Mouse (Mus musculus) fat pad, adult 2 months (tissue): ENCODE measurements at regions not wholly inside any gene's neighbourhood (a gene's known extent, or its start where the extent isn't known, plus 50 kb on each side); places are given as distances from the start of the nearest gene placed in this dataset.

Source experiments
- DNase-seq: peaks from one replicate; pipeline ENCODE4 v3.0.0-alpha.2; 2011; ENCODE audit warnings: low read depth, low spot score; ENCODE audit errors: extremely low read depth

DNA sequence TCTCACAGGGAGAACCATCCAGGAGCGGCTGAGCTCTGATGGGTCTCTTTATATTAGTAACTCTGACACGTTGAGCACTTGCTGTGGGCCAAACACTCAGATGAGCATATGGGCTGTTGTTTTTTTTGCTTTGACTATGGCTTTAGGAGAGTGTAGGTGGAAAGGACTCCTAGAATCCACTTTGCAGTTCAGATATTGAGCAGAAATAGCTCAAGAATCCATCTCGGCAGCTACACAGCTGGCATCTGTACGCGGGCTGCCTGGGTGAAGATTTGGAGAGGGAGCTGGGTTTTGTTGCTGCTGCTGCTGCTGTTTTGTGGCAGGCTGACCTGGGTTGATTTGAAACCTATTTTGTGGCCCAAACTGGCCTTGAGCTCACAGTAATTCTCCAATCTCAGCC lies 281.0 kb downstream of the Rps24 start:
- DNase-seq = no peak

DNA sequence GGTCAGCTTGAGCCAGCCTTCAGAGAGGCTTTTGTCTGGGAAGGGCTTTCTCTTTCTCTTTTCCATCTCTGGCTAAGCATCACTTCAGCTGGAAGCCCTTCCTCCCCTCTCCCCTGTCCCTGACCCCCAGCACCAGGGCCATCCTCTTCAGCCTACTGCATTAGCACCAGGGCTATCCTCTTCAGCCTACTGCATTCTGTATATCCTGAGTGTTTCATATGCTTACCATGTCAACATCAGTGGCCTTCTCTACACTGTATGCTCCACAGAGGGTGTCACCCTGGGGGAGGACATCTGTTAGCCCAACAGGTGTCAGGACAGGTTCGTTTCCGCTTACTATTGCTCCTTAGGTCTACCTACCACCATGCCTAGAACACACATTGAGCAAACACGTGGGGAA lies 282.5 kb downstream of the Rps24 start:
- DNase-seq = no peak

DNA sequence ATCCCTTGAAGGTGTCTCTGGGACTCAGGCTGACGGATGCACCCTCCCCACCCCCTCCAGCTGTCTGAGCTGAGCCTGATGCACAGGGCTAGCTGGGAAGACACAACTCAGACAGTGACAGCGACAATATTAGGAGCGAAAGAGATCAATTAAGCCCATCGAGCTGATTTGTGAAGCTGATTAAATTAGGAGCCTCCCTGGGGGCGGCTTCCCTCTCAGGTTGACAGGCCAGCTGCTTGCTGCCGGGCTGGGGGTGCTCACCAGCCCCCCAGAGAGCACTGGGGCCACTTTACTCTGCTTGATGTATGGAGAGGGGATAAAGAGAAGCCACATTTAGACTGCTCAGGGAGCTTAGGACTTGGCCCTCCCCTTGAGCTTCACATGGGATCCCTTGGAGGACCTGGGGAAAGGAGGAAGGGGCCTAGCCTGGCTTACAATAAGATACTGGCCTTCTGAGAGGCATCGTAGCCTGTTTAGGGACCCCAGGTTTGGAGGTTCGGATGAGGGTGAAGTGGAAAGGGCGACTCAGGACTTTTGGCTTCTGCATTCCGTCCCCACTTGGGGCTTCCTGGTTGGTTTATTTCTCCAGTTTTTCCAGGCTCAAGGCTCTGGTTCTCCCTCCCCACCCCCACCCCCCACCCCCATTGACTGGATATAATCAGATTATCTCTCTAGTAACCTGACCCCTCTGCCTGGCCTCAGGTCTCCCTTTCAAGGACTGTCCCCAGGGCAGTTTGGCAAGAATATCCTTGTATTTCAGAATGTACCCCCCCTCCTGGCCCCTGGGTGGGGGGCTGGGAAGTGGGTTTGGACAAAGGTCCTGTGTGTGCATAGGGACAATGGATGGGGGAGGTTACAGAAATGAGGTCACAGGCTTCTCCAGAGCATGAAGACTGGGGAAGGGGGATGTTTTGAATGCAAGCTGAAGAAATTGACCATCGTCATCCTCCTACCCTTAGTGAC lies 283.4 kb downstream of the Rps24 start:
- no peak for DNase-seq

DNA sequence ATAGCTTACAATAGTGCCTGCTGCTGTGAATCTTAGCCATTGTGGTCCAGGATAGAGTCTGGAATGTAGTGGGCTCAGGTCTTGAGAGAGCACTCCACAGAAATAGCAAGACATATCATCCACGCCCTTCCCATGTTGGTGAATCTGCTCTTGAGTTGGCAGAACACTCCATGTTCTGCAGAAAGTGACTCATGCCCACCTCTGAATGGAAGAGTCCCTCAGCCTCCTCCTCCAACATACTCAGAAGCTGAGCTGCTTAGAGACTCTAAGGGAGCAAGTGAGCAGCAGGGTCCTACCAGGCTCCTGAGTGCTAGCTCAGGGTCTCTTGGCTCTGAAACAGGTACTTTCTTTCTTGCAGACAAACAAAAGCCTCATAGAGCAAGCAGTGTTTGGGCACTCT lies 284.7 kb downstream of the Rps24 start:
- no peak for DNase-seq

DNA sequence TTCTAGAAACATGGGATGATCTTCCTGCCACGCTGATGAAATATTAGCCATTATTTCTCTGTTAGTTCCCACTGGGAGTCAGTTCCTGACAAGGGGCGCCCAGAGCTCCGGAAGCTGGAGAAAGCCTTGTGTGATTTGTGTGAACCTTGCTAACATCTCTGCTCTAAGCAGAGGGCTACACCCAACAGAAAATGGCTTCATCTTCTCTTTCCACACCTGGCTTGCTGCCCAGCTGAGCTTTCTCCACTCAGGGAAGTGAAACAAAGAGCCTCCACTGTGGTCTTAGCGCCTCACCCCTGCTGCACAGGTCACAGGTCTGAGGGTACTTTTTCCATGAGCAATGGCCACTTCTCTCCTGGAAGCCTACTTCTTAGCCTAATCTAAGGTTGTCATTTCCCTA lies 285.2 kb downstream of the Rps24 start:
- DNase-seq = no peak

DNA sequence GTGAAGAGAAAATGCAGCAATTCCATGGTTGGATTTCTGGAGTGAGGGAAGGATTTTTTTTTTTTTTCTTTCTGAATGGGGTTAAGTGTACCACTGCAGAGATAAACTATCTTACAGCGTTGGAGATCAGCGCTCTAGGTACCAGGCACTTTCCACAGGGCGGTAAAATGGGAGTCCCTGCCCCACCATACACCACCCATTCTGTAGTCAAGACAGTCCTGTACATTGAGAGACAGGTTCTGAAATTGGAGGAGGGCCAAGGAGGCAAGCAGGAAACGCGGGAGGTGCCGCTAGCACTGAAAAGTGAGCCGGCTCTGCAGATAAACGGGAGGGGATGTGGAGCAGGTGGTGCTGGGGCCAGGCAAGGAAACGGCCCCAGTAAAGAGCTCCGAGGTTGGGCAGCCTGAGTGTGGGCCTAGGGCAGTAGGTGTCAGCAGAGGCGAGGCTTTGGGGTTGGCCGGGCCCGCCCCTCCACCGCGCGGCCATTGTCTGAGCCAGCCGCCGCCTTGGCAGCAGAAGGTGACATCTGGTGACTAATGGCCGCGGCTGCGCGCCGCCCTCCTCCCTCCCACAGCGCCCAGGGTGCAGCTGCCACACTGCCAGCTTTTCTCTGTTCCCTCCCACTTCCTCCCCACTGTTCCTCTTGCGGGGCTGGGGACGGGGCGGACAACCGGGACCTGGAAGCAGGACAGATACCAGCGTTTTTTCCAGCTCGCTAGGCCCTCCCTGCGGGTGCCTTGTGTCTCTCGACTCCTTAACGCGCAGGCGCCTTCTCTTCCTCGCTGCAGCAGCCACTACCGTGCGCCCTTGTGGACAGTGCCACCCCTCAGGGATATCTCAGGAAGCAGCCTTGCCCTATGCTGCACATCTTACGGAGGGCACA lies 292.1 kb downstream of the Rps24 start:
- peak; percentile 28 for DNase-seq

DNA sequence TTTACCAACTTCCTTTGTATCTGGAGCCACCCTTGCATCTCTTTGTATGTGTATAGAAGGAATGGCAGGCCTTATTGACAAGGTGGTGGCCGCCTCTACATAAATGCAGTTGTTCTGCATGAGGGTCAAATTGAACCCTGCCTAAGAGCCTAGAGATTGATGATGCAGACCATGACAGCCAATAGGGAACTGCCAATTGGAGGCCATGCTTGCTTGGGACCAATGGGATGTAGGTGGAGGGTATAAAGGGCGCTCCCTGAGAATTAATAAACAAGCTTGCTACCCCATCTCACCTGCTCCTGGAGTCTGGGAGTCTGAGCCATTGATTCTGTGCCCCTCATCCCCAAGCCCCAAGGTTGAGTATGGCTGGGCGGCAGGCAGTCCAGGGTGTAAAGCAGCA lies 294.7 kb downstream of the Rps24 start:
- DNase-seq = no peak

DNA sequence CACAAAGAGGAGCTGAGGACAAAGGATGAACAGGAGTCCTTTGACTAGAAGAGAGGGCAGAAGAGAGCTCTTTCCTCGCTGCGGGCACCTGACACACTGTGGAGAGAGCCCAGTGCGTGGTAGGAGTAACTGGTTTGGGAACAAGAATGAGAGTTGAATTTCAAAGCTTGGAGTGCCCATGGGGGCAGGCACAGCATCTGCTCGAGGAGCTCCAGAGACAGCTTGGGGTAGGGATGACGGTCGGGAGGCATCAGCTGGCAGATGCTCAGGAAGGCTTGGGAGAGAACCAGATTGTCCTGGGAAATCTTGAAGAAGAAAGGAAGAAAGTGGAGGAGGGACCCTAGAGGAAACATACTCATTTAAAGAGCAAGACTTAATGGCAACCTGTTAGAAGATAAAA lies 297.0 kb downstream of the Rps24 start:
- no peak for DNase-seq

DNA sequence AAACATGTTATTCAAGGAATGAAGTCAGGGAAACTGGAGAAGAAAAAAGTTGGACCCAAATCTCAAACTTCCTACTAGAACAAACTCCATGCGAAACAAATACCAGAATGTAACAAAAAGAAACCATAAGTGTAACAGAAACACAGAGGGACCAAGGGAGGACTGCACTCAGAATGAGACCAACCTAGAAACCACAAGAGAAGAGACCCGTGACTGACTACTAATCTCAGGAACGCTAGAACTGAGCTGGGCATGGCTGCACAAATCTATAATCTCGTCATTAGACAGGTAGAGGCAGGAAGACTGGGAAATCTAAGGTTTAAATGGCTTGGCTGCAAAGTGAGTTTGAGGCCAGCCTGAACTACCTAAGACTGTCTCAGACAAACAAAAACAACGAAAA lies 298.5 kb downstream of the Rps24 start:
- DNase-seq = no peak

DNA sequence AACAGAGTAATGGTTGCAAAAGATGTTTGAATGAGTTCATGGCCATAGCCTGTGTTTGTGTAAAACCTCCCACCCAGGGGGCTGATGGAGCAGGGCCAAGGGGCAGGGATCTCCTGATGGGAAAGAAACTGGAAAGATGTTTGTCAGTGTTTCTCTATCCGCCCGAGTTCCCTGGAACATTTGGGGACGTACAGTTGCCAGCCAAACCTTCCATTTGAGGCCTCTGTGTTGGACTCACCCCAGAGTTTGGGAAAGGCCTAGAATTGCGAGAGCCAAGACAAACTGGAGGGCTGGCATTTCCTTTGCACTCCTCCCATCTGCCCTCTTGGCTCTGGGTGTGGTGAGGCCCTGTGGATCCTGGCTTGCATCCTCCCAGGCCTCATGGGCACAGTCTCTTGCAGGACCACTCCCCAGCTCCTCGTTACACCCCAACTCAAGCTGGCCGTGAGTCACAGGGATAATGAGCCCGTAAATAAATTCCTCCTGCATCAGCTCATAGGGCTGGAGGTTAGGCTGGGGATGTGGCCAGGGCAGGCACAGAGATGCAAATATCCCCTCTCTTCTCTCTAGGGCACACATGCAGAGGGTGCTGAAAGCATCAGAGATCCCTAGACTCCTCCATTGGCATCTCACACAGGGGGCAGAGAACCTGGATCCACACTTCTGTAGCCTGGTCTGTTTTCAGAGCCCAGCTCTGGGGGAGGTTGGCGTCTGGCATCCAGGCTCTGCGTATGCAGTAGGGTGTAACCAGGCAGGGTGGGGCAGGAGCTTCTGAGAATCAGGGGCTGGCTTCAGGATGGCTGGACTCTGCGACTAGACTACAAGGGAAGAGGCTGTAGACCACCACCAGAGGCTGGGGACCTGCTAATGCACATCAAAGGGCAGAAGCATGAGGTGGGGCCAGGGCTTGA lies 306.7 kb downstream of the Rps24 start:
- DNase-seq = no peak

DNA sequence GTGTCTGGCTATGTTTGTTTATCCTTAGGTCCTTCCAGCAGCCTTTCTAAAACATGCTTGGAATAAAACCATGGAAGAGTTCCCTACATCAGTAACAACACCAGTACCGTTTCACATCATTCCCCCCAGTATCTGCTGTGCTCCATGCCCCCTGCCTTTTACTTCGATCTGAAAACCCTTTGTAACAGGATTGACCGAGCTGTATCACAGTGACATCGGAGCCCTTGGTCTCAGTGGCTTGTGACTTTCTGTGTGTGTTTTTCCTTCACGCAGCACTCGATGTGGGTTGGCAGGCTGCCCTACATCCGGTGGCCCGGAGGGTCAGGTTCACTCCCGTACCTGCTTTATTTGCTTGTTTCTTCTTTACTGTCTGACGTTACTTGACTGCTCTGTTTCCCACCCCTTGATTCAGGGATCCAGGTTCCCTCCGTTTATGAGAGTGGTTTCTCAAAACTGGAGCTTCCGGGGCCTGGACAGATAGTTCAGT lies 307.5 kb downstream of the Rps24 start:
- DNase-seq = no peak

DNA sequence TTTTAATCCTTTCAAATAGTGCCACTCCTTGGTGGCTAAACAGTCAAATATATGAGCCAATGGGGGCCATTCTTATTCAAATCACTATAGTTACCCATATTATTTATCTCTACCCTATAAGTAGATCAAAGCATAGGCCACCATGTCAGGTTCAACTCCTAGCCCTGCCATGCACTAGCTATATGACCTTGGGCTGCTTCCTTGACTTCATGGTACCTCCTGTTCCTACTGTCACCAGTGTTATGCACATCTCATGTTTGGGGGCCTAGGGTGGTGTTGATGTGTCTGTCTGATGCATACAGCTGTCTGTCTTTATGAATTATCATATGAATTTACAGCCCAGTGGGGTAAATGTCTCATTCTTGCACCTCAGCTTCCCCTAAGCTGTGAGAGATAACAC lies 310.6 kb downstream of the Rps24 start:
- no peak for DNase-seq

DNA sequence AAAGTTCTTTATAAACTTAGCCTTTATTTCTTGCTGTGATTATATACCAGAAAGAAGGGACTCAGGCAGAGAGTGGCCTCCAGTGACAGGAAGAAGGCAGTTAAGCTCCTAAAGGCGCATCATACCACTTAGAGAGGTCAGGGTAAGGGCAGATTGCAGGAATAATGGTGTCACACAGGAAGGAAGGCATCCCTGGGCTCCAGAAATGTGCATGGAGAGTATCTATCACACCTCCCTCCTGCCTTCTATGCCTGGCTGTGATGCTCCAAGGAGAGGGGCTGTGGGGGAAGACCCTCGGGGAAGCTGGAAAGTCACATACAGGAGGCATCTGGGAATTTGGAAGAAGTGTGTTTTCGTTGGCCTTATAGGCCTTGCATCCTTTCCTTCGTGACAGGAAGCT lies 311.1 kb downstream of the Rps24 start:
- no peak for DNase-seq

DNA sequence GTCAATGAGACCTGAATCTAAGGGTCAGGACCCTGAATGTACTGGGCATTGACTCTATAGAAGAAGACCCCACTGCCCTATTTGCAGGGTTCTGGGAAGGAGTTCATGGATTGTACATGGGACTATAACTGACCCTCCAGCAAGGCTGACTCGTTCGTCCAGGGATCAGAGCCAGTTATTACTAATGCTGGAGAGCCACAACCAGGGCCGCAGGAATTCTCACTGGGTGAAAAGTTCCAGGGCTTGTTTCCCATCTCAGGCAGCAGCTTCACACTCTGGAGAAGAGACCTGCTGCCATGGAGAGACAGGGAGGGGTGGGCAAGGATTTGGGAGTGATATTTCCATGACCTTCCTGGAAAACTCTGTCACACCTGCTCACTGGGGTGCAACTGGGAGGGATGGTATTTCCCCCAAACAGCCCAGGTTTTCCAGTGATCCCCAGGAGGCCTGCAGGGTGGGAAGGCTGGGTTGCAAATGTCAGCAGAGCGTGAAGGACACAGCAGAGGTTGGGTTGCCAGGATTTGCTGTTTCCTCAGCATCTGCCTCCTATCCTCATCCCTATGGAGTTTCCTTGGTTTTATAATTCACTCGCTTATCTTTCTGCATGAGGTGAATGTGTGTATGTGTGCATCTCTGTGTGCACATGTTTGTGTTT lies 316.2 kb downstream of the Rps24 start:
- DNase-seq = no peak

DNA sequence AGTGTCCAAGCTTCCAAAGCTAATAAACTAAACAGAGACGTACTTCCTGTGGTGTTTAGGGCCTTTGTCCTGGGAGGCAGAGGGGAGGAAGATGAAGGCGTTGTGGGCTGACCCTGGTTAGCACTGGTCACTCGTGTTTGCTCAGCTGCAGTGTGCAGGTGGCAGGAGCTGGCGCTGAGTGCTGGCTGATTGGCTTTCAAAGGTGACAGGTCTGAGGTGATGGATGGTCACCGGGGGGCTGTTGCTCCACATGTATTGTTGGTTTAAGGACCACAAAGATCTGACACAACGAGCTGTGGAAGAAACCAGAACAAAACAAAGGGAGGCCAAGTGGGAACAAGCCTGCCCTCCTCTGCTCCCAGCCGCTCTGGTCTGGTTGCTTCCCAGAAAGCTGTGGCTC lies 320.1 kb downstream of the Rps24 start:
- peak; percentile 68 for DNase-seq

DNA sequence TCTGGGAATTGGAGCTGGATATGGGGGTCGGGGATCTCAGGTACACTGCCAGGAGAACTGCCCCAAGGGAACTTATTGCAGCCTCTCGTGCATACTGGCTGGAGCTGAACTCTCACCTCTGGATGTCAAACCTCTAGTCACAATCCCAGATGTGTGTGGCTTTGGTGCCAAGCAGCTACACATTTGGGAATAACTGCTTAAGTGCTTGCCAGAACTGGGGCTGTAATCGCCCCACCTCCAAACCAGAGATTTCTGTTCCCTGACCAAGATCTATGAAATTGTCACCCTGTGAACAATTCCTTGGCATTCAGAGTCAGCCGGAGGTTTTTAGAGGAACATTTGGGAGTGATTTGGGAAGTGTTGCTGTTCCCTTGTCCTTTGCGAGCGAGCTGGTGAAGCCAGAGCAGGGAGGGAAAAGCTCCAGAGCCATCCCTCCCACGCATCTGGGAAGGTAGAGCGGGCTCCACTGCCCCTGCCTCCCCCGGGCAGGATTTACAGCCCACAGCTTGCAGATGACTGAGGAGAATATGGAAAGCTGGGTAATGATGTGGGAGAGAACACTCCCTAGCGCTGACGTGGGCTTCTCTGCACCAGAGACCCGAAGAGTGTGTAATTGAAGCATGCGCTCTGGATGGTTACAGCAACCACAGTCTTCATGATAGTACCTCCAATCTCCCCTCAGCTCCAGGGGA lies 336.1 kb downstream of the Rps24 start:
- no peak for DNase-seq

DNA sequence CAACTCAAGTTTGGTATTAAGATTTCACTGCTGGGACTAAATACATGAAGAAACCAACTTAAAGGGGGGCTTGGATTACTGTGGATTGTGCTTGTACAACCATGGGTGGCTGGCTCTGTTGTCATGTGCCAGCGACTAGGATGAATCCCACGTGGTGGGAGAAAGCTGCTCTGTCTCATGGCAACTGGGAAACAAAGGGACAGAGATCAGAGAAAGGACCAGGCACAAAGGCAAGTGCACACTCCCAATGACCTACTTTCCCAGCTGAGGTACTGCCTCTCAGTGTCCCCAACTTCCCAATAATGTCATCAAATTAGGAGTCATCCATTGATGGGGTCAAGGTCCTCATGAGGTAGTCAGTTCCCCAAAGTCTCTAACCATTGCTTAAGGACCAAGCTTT lies 337.4 kb downstream of the Rps24 start:
- no peak for DNase-seq

DNA sequence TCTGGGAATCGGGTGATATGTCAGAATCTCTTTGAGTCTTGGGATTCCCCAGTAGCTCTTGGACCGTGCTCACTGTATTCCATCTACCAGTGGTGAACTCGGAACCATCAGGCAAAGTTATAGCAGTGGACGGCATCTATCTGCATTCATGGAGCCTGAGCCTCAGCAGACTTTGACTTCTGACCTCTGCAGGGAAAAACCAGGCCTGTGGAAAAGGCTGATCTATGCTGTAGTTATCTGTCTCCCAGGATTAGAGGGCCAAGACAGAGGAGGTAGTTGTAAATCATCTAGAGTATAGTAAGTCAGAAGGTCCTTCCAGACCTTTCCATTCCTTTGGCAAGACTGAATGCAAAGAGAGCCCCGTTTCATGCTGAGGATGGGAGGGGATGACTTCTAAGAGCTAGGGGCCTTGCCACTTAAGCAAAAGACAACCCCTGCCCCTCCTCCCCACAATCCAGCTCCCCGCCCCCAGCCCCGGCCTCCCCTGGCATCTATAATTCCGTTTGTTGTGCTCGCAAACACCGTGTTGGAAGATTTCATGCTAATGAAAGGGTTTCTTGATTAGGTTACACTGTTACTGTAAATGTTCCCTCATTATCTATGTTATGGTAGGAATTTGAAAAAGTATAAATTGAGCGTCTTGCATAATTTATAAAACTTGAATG lies 338.9 kb downstream of the Rps24 start:
- DNase-seq = no peak
